Mouse (Mus musculus) leukemia stem cell, adult 10-12 weeks (primary cell): ENCODE results near the gene Homer3. TPM values are rescaled to one million over a fixed set of nuclear protein-coding genes. Genes with fewer than 3 reads are reported as not detected.

ENCODE experiments used
- polyA plus RNA-seq: library from polyadenylated mRNA; stranded (reverse); fragments of >175 nt; gene quantifications from 2 replicates; pipeline ENCODE4 v1.2.3, GENCODE M21; 2012; ENCODE audit warnings: low replicate concordance

The Homer3 gene
- polyA plus RNA-seq, result 10.6 and 12.3 TPM in 2 replicates

GRCm38 (mm10) chr8:70282603-70283135 lies at the start of gene Homer3:
Gene Homer3, plus strand, starts transcription at chr8:70282827.

GRCm38 (mm10) chr8:70234080-70234780 lies 48.4 kb upstream of the Homer3 start, which contains the start of the genes Sugp2 and Armc6:
Gene Sugp2, plus strand, starts transcription at chr8:70234226.
Gene Armc6, minus strand, starts transcription at chr8:70234466.

DNA sequence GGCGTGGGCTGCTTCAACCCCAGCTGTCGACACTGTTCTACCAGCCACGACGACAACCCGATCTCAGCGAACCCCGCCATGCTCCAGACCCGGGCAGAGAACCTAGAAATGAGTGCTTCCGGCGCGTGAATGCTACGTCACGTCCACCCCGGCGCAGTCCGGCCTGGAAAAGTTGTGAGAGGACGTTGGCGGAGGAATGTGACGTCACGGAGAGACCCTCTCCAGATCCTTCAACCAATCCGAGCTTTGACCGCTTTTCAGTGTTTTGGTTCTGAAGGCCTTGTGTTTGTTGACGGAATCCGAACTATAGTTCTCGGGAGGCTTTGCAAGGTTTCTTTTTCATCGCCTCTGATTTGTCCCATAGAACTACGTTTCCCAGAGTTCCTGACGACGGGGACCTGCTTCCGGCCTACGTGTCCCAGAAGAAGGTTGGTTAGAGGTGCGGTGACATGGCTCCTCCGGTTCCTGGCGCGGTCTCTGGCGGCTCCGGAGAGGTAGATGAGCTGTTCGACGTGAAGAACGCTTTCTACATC lies 19.8 kb downstream of the Homer3 start, which contains the start of the genes Ddx49 and Cope:
Gene Ddx49, minus strand, starts transcription at position 132 of the 533 bp plus-strand sequence.
Gene Cope, plus strand, starts transcription at position 161 of the 533 bp plus-strand sequence.

GRCm38 (mm10) chr8:70315624-70316510 lies 33.2 kb downstream of the Homer3 start, which contains the start of gene Cers1:
Gene Cers1, plus strand, starts transcription at chr8:70315775.

DNA sequence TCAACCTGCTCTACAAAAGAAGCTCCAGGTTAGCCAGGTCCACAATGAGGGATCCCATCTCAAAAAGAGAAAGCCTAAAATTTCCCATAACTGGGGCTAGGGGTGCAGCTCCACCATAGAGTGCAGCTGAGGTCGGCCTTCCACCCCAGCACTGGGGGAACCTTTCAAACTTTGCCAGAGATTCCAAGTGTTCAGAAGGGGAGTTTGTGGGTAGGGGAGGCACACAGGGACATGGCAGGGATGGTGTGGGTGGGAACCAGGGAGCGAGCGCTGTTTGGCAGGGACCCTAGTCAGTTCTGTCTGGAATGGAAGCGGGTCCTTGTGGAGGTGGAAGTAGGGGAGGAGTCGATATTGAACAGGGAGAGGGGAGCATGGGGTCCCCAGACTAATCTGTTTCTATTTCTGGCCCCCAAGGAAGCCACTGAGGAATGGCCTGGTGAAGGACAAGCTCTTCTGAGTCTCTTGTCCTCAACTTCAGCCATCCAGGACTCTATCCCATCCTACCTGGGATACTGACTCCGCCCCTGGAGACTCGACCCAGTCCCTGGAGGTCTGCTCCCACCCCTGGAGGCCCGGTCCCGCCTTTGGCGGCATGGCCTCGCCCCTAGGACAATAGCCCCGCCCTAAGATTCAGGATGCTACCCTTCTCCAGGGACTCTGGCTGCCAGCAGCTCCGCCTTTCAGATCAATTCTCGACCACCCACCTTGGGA lies 46.7 kb downstream of the Homer3 start, which contains the start of gene Gdf1:
Gene Gdf1, plus strand, starts transcription at position 694 of the 711 bp plus-strand sequence.

Other genes starting within 250 kb of the Homer3 start
- gene Mau2, start 240.1 kb upstream of the Homer3 start, polyA plus RNA-seq, result 51.9 and 82.1 TPM in 2 replicates
- 46.3 and 66.4 TPM in 2 replicates for gene Sugp1, start 240.0 kb upstream of the Homer3 start, polyA plus RNA-seq
- 1.1 TPM in 1 of 2 replicates, not detected in the other for gene Tm6sf2, start 209.9 kb upstream of the Homer3 start, polyA plus RNA-seq
- not detected in 2 replicates for gene Hapln4, start 199.4 kb upstream of the Homer3 start, polyA plus RNA-seq
- 0.05 TPM in 1 of 2 replicates, not detected in the other for gene Ncan, start 162.0 kb upstream of the Homer3 start, polyA plus RNA-seq
- 5.1 and 9.4 TPM in 2 replicates for gene Nr2c2ap, start 151.5 kb upstream of the Homer3 start, polyA plus RNA-seq
- 2.9 and 6.6 TPM in 2 replicates for gene Rfxank, start 143.7 kb upstream of the Homer3 start, polyA plus RNA-seq
- 6.5 and 41.8 TPM in 2 replicates for gene Borcs8, start 143.3 kb upstream of the Homer3 start, polyA plus RNA-seq
- 8.9 and 50.7 TPM in 2 replicates for gene Mef2b, start 143.1 kb upstream of the Homer3 start, polyA plus RNA-seq
- gene Tmem161a, start 110.5 kb upstream of the Homer3 start, polyA plus RNA-seq, result 191 and 288 TPM in 2 replicates
- 14.2 and 31.4 TPM in 2 replicates for gene Slc25a42, start 70.5 kb upstream of the Homer3 start, polyA plus RNA-seq
- 22.8 and 39.3 TPM in 2 replicates for gene Sugp2, start 48.6 kb upstream of the Homer3 start, polyA plus RNA-seq
- gene Armc6, start 48.4 kb upstream of the Homer3 start, polyA plus RNA-seq, result 18.2 and 36.2 TPM in 2 replicates
- 40.0 and 63.8 TPM in 2 replicates for gene Ddx49, start 19.7 kb downstream of the Homer3 start, polyA plus RNA-seq
- gene Cope, start 19.7 kb downstream of the Homer3 start, polyA plus RNA-seq, result 154 and 182 TPM in 2 replicates
- 0.18 and 0.51 TPM in 2 replicates for gene Cers1, start 32.9 kb downstream of the Homer3 start, polyA plus RNA-seq
- 0.46 and 0.52 TPM in 2 replicates for gene Gdf1, start 47.0 kb downstream of the Homer3 start, polyA plus RNA-seq
- gene Upf1, start 70.5 kb downstream of the Homer3 start, polyA plus RNA-seq, result 154 and 179 TPM in 2 replicates
- gene Comp, start 90.7 kb downstream of the Homer3 start, polyA plus RNA-seq, result not detected in 2 replicates
- 25.6 and 26.0 TPM in 2 replicates for gene Crtc1, start 156.8 kb downstream of the Homer3 start, polyA plus RNA-seq
- gene Klhl26, start 194.1 kb downstream of the Homer3 start, polyA plus RNA-seq, result 4.6 and 9.6 TPM in 2 replicates
- gene Tmem59l, start 204.5 kb downstream of the Homer3 start, polyA plus RNA-seq, result not detected in 2 replicates
- gene Crlf1, start 210.3 kb downstream of the Homer3 start, polyA plus RNA-seq, result 3.6 and 4.1 TPM in 2 replicates
- 130 and 308 TPM in 2 replicates for gene Rex1bd, start 223.9 kb downstream of the Homer3 start, polyA plus RNA-seq
- 338 and 558 TPM in 2 replicates for gene Uba52, start 228.0 kb downstream of the Homer3 start, polyA plus RNA-seq
- 1,600 and 2,800 TPM in 2 replicates for gene Fkbp8, start 244.9 kb downstream of the Homer3 start, polyA plus RNA-seq
- 30.5 and 31.3 TPM in 2 replicates for gene Kxd1, start 245.1 kb downstream of the Homer3 start, polyA plus RNA-seq